Mouse (Mus musculus) hindbrain, embryonic 15.5 days (tissue): ENCODE measurements around the gene Med23. TPM values are rescaled to one million over a fixed set of nuclear protein-coding genes. Genes with fewer than 3 reads are reported as not detected.
A peak's percentile ranks its signal among the peaks of the same experiment; 100 is the strongest.

Experiments
- ATAC-seq: fragments of 200-750 bp; cut with Nextera tagmentation; 2 replicates; pipeline ENCODE4 v1.8.0; 2017; ENCODE audit warnings: low read depth, moderate number of reproducible peaks, moderate TSS enrichment; ENCODE audit not compliant: low FRiP score
- H3K27ac ChIP-seq: fragments of 300-500 bp; sonication (generic); replicated peaks from 2 replicates; pipeline ENCODE4 v1.5.1; 2015; ENCODE audit warnings: mild to moderate bottlenecking, inconsistent platforms
- H3K27me3 ChIP-seq: fragments of 300-500 bp; sonication (generic); 2 replicates; pipeline ENCODE4 v1.6.1; 2015; ENCODE audit warnings: control low read depth, inconsistent platforms
- H3K36me3 ChIP-seq: fragments of 300-500 bp; sonication (generic); 2 replicates; pipeline ENCODE4 v1.6.1; 2015; ENCODE audit warnings: control low read depth, inconsistent platforms
- H3K4me1 ChIP-seq: fragments of 300-500 bp; sonication (generic); replicated peaks from 2 replicates; pipeline ENCODE4 v1.6.1; 2015; ENCODE audit warnings: control low read depth, inconsistent platforms
- H3K4me2 ChIP-seq: fragments of 300-500 bp; sonication (generic); 2 replicates; pipeline ENCODE4 v1.6.1; 2015; ENCODE audit warnings: moderate library complexity, mild to moderate bottlenecking, inconsistent platforms
- H3K4me3 ChIP-seq: fragments of 300-500 bp; sonication (generic); 2 replicates; pipeline ENCODE4 v1.5.1; 2015; ENCODE audit warnings: mild to moderate bottlenecking, inconsistent platforms
- H3K9ac ChIP-seq: fragments of 300-500 bp; sonication (generic); 2 replicates; pipeline ENCODE4 v1.6.1; 2015; ENCODE audit warnings: inconsistent platforms
- H3K9me3 ChIP-seq: fragments of 300-500 bp; sonication (generic); 2 replicates; pipeline ENCODE4 v1.6.1; 2016; ENCODE audit warnings: control low read depth, inconsistent platforms
- WGBS: fragments of 180-500 bp; shearing (Covaris S2); methylation state at CpG from one replicate; pipeline ENCODE4 v1.1.7; 2015; 5-methylcytosine and 5-hydroxymethylcytosine counted together
- polyA plus RNA-seq: library from polyadenylated mRNA; unstranded; fragments of >200 nt; fragmentation: Nextera tagmentation; extraction: Ambion mirVana; gene quantifications from 2 replicates; pipeline ENCODE4 v1.2.1, GENCODE M21; 2015

The Med23 gene
- polyA plus RNA-seq, 1 experiment from 2014 or later: 23.4 TPM

DNA sequence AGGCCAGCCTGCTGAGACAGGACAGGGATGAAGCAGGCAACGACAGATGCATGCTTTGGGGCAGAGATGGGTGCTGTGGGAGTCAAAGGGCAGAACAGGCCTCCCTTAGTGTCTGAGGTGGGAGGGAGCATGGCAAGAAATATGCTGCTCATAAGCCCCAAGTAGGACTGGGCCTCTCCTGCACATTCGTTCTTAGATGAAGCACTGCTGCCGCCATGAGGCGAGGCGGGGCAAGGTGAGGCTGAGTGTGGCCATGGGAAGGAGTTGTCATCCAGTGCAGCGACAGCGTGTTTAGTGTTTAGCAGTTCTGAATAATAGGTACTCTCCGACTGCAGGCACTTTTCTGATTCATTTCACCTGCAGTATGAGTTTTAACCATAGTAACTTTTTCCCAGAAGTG is 26.1 kb downstream of the Med23 start:
- H3K9me3 ChIP-seq: no peaks in the 10 kb centered on the region
- H3K9ac ChIP-seq: no peak overlapping the region
- H3K4me2 ChIP-seq: no peak overlapping the region
- H3K27ac ChIP-seq: no peak overlapping the region
- H3K36me3 ChIP-seq: peaks cover 84% of the 10 kb centered on the region
- 90% methylated on average over 8 of the region's 8 CpGs for WGBS
- no peak for ATAC-seq
- no peaks in the 10 kb centered on the region for H3K4me1 ChIP-seq
- no peak overlapping the region for H3K4me3 ChIP-seq
- H3K27me3 ChIP-seq: no peaks in the 10 kb centered on the region

DNA sequence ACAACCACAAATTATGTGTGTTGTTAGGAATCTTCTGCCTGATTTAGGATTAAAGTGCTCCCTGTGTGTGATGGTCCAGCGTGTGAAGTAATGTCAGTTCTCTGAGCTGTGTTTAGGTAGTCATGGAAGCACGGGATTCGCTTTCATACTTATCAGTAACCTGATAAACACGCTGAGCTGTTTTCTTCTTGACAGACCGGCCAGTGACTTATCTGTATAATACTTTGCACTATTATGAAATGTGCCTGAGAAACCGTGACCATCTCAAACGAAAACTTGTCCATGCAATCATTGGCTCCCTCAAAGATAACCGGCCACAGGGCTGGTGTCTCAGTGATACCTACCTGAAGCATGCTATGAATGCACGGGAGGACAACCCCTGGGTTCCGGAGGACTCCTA is 35.8 kb downstream of the Med23 start:
- Histone ChIP-seq H3K9me3 (no peaks in the 10 kb centered on the region), H3K9ac (no peak overlapping the region), H3K4me1 (no peaks in the 10 kb centered on the region), H3K36me3 (peaks cover 94% of the 10 kb centered on the region), H3K4me2 (no peak overlapping the region), H3K27me3 (no peaks in the 10 kb centered on the region), H3K4me3 (no peak overlapping the region), H3K27ac (no peak overlapping the region)
- ATAC-seq: no peak
- WGBS: 95% methylated on average over 10 of the region's 10 CpGs

DNA sequence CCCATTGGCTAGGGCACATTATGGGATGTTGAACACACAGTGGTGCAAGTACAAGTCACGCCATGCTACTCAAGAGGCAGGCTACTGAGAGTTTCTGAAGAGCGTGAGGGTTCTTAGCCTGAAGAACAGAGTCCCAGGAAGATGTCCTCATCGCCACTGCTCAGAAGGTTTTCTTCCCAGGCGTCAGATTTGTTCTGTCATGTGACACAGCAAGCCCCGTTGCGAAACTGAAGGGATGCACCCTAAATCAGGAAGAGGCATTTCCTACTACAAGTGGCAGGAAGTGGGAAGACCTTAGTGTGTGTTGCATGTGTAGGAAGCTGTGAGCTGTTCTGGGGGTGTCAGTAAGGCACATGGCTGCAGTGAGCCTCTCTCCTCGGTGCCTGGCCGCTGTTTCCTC is 41.4 kb downstream of the Med23 start:
- 94% methylated on average over 8 of the region's 8 CpGs for WGBS
- H3K27me3 ChIP-seq: no peaks in the 10 kb centered on the region
- H3K36me3 ChIP-seq: peaks cover 78% of the 10 kb centered on the region
- H3K4me2 ChIP-seq: no peak overlapping the region
- H3K27ac ChIP-seq: no peak overlapping the region
- no peaks in the 10 kb centered on the region for H3K9me3 ChIP-seq
- no peak overlapping the region for H3K9ac ChIP-seq
- no peak for ATAC-seq
- H3K4me1 ChIP-seq: no peaks in the 10 kb centered on the region
- H3K4me3 ChIP-seq: no peak overlapping the region

DNA sequence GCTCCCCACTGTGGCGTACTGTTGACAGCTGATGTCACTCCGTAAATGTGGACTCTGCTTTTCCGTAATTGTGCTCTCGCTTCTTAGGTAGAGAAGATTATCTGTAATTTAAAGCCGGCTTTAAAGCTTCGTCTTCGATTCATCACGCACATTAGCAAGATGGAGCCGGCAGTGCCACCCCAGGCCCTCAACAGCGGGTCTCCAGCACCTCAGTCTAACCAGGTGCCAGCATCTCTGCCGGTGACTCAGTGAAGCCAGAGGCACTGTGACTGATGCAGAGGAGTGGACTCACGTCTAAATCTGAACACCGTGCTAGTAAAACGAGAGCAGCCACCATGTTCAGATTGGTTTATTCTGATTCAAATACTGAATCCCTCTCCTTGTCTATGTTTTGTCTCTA is 42.8 kb downstream of the Med23 start:
- H3K27me3 ChIP-seq: no peaks in the 10 kb centered on the region
- no peaks in the 10 kb centered on the region for H3K9me3 ChIP-seq
- H3K27ac ChIP-seq: no peak overlapping the region
- H3K4me3 ChIP-seq: no peak overlapping the region
- peaks cover 65% of the 10 kb centered on the region for H3K36me3 ChIP-seq
- ATAC-seq: no peak
- 96% methylated on average over 14 of the region's 14 CpGs for WGBS
- H3K4me1 ChIP-seq: no peaks in the 10 kb centered on the region
- no peak overlapping the region for H3K4me2 ChIP-seq
- H3K9ac ChIP-seq: no peak overlapping the region

DNA sequence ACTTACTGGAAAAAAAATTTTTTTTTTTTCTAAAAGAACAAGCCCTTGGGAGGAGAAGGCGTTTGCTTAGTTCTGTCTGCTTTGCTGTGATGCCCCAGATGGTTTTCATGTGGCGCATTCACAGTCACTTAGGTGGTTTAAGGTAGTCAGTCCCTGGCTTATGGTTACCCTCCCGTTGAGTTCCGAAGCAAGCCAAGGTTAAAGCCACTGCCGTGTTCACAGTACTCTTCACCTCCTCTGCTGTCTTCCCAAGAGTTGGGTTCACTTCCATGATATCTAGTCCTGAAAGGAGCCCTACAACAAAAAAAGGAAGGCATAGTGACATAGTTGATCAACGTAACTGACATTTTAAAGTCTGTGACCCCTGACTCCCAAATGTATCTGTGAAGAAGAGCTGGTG is 45.7 kb downstream of the Med23 start:
- Histone ChIP-seq H3K36me3 (peaks cover 38% of the 10 kb centered on the region), H3K27ac (no peak overlapping the region), H3K4me2 (no peak overlapping the region), H3K4me3 (no peak overlapping the region), H3K9me3 (no peaks in the 10 kb centered on the region), H3K27me3 (no peaks in the 10 kb centered on the region), H3K4me1 (no peaks in the 10 kb centered on the region), H3K9ac (no peak overlapping the region)
- ATAC-seq: no peak
- 94% methylated on average over 6 of the region's 6 CpGs for WGBS

DNA sequence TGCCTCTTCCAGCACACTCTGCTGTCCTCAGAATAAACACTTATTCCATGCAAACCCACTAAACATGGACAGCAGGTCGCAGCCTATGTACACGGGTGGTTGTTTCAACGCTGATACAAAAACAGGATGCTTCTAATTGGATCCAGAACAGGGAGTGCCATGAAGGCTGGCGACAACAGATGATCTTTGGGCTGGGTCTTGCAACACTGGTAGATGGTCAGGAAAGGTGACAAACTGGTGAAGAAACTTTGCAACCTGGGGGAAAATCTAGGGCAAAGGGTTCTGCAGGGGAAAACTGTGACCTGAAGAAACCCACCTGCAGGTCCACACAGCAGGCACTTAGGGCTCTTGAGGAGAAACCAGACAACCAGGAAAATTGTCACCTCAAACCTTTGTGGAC is 53.2 kb downstream of the Med23 start:
- no peak overlapping the region for H3K9ac ChIP-seq
- no peak for ATAC-seq
- 89% methylated on average over 4 of the region's 4 CpGs for WGBS

DNA sequence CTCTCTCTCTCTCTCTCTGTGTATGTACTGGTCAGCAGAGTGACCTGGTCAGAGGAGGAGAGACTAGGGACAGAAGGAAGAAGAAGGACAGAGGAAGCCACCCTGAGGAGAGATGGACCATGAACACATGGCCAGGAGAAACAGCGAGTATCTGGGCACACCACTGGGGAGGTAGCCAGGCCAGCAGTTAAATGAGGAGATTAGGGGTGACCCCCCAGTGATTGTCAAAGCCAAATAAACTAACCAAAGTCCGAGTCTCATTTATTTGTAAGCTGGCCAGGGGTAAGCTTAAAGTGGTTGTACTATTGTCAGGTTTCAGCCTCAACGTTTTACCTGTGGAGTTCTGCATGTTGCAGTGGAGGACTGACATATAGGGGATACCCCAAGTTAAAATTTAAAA is 54.5 kb downstream of the Med23 start:
- no peak for ATAC-seq
- Histone ChIP-seq H3K4me2 (no peak overlapping the region), H3K9me3 (no peaks in the 10 kb centered on the region), H3K4me1 (peaks cover 10% of the 10 kb centered on the region), H3K36me3 (no peaks in the 10 kb centered on the region), H3K9ac (no peak overlapping the region), H3K4me3 (no peak overlapping the region), H3K27ac (no peak overlapping the region), H3K27me3 (no peaks in the 10 kb centered on the region)
- 88% methylated on average over 3 of the region's 3 CpGs for WGBS

More for the DNA sequence above, 53.2 kb downstream of the Med23 start:
- Histone ChIP-seq H3K27me3 (no peaks in the 10 kb centered on the region), H3K4me1 (peaks cover 10% of the 10 kb centered on the region), H3K4me2 (no peak overlapping the region), H3K4me3 (no peak overlapping the region), H3K36me3 (no peaks in the 10 kb centered on the region), H3K27ac (no peak overlapping the region), H3K9me3 (no peaks in the 10 kb centered on the region)

DNA sequence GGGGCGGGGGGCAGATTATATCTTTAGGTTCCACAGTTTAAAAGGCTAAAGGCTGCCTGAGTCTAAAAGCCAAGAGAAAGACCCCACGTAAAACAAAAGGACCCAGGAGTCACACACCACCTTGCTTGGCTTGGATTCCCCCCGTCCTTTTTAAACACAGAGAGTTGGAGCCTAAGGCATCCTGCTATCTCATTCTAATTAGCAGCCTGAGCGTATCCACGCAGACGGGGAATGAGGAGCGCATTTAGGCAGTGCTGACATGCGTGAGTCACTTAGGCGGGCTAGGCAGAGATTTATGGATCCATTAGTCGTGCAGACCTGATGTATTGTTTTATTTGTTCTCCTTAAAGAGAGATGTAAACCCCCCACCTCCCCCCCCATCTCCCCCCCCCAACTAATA is 56.6 kb downstream of the Med23 start:
- Histone ChIP-seq H3K9me3 (no peaks in the 10 kb centered on the region), H3K27me3 (no peaks in the 10 kb centered on the region), H3K9ac (no peak overlapping the region), H3K4me3 (no peak overlapping the region), H3K4me1 (peaks cover 10% of the 10 kb centered on the region), H3K4me2 (0 out of 2 replicates have a peak overlapping the region, but pooled peaks have one; percentile 9), H3K27ac (no peak overlapping the region), H3K36me3 (no peaks in the 10 kb centered on the region)
- peak; percentile 75 for ATAC-seq
- WGBS: 33% methylated on average over 10 of the region's 10 CpGs

DNA sequence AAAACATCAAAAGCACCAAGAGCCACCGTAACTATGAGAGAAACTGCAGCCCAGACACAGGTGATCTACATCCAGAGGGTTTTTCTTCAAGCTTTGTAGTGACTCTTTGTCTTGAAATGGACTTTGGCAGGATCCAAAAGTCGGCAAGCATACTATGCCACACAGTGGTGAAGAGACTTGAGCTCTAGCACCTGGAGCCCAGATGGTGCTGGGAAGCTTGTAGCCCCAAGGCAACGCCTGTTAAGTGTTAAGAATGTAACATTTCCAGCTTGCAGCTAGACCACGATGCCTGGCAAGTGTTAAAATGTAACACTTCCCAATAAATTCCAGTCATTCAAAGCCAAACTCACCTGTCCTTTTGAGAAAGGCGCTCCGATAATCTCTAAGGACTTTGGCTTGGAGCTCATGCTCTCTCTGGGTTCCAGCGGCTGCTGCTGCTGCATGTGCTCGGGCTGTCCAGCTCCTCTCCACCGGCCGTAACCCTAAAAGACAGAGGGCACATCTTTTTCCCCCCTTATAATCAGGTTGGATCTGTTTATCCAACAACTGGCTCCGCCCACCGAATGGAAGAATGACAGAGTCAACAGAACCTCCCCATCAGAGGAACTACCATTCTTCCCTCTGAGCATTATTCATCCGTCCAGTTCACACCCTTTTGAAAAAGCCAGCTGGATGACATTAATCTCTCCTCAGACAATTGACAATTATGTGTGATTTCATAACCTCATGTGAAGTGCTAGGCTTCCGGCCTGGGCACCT is 57.4 kb downstream of the Med23 start, which contains the start of gene Arg1:
Arg1 (minus strand) TSS at position 523 of the 759 bp plus-strand sequence.
- Histone ChIP-seq H3K9ac (no peak within 1 kb of the TSS), H3K27me3 (no peaks in the 10 kb centered on the region), H3K4me2 (peak within 1 kb of the TSS; percentile 9; the same call in 1 of the 2 replicates), H3K27ac (no peak within 1 kb of the TSS), H3K9me3 (no peaks in the 10 kb centered on the region), H3K4me3 (no peak within 1 kb of the TSS), H3K4me1 (peaks cover 10% of the 10 kb centered on the region), H3K36me3 (no peaks in the 10 kb centered on the region)
- 53% methylated on average over 14 of the region's 14 CpGs for WGBS
- ATAC-seq: peak; percentile 57; the same call in 1 of the 2 replicates

DNA sequence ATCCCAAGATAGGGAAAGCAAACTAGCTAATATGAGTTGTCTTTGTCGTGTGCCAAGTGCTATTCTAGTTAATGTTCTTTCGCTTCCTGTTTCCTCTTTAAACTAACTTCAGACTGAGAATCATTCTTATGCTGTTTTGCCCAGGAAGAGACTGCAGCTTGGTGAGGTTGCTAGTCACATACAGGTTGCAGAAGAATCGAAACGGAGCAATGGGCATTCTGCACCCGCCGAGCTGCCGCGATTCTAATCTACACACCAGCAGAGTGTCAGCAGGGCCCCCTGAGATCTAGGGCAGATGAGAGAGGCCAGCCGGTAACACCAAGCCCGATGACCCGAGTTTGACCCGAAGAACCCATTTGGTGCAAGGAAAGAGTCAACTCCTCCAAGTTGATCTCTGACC is 58.3 kb downstream of the Med23 start:
- ATAC-seq: no peak
- Histone ChIP-seq H3K4me3 (no peak overlapping the region), H3K36me3 (no peaks in the 10 kb centered on the region), H3K27ac (no peak overlapping the region), H3K9me3 (no peaks in the 10 kb centered on the region), H3K9ac (no peak overlapping the region), H3K4me1 (peaks cover 10% of the 10 kb centered on the region), H3K4me2 (no peak overlapping the region), H3K27me3 (no peaks in the 10 kb centered on the region)
- WGBS: 36% methylated on average over 12 of the region's 12 CpGs

DNA sequence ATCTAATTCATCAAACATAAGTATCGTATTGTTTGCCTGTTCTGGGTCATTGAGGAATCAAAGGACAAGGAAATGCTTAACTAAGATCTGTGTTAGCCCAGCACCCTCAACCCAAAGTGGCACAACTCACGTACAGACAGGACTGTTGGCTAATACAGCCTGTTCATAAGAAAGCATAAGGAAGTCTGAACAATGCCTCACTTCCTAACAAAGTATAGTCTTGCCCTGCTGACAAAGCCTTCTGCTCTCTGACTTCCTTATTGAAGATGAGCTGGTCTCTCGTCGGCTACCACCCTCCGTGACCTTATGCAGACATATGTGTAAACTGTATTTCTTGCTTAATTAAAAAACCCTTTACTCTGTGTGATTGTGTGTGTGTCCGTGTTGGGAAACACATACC is 60.4 kb downstream of the Med23 start:
- H3K27me3 ChIP-seq: no peaks in the 10 kb centered on the region
- no peaks in the 10 kb centered on the region for H3K36me3 ChIP-seq
- 86% methylated on average over 6 of the region's 6 CpGs for WGBS
- no peak overlapping the region for H3K27ac ChIP-seq
- no peak for ATAC-seq
- H3K4me2 ChIP-seq: no peak overlapping the region
- H3K9me3 ChIP-seq: no peaks in the 10 kb centered on the region
- H3K9ac ChIP-seq: no peak overlapping the region
- H3K4me3 ChIP-seq: no peak overlapping the region
- peaks cover 10% of the 10 kb centered on the region for H3K4me1 ChIP-seq

DNA sequence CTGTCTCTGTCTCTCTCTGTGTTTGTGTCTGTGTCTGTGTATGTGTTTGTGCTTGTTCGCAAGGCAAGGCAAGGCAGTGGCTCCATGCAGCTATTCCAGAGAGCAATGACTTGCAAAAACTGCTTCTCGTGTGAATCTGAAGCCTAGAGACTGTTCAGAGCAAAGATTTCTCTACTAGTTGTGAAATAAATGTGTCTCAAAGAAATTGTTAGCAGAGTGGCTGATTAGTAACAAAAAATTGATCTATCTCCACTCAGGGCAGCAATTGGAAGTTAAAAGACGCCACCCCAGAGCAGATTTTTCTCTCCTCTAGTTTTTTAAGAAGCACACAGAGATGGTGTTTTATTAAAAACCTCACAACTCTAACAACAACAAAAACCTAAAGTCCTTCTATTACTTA is 78.1 kb downstream of the Med23 start:
- Histone ChIP-seq H3K36me3 (no peaks in the 10 kb centered on the region), H3K9me3 (no peaks in the 10 kb centered on the region), H3K4me1 (no peaks in the 10 kb centered on the region), H3K27me3 (no peaks in the 10 kb centered on the region), H3K4me2 (no peak overlapping the region), H3K27ac (no peak overlapping the region), H3K9ac (no peak overlapping the region), H3K4me3 (no peak overlapping the region)
- 86% methylated on average over 3 of the region's 3 CpGs for WGBS
- ATAC-seq: no peak

DNA sequence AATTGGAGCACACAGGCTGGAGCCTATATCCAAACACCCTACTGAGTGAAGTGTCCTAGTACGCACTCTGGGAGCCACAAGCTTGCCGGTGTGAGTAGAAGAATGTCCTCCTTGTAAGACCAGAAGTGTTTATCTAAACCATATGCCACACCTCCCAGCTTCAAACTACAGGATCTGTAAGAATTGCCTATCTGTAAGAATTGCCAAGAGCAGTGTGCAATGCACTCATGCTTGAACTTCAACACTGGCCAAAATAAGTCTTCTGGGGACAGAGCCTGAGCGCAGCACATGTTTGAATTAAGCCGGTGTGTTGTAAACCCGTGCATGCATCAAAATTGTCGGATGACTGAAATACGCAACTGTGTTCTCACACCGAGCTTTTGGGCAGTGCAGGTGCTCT is 78.5 kb downstream of the Med23 start:
- no peak overlapping the region for H3K27ac ChIP-seq

More for the DNA sequence above, 78.5 kb downstream of the Med23 start:
- Histone ChIP-seq H3K4me2 (no peak overlapping the region), H3K27me3 (no peaks in the 10 kb centered on the region), H3K9ac (no peak overlapping the region), H3K4me3 (no peak overlapping the region), H3K4me1 (no peaks in the 10 kb centered on the region), H3K9me3 (no peaks in the 10 kb centered on the region), H3K36me3 (no peaks in the 10 kb centered on the region)
- WGBS: 87% methylated on average over 8 of the region's 8 CpGs
- no peak for ATAC-seq
